Mouse (Mus musculus): ENCODE data around the gene 9230113P08Rik. TPM values are rescaled to one million over a fixed set of nuclear protein-coding genes. Genes with fewer than 3 reads are reported as not detected.
"Not testable (repeated sequence)": the region's sequence is repeated elsewhere in the genome, so short reads cannot be mapped to it uniquely, and the experiment has no call there.

9230113P08Rik gene
- total RNA-seq (2021), result not detected
- long read RNA-seq, experiment 1, result 0 reads
- long read RNA-seq, experiment 2, result 0 reads

DNA sequence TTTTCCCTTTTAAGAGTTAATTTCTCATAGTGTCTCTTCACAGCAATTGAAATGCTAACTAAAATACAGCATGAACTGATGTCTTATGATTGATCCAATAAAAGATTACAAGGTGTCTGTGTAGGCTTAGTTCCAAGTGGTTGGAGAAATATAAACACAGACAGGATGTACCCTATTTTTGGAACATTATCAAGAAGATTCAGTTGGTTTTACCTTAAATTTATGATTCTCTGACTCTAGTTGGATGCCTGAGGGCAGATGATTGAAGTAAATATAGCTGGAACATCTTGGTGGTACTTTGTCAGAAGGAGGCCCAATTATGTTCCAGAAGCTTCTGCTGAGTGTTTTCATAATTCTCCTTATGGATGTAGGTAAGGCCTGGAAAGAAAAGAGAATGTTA is at the start of gene 9230113P08Rik:
9230113P08Rik (plus strand) TSS at position 301 of the 400 bp plus-strand sequence.
- intact Hi-C loops (cut with DNase I); DNase-seq (ENCODE audit: low spot score in 2 of 2): not testable (repeated sequence)

DNA sequence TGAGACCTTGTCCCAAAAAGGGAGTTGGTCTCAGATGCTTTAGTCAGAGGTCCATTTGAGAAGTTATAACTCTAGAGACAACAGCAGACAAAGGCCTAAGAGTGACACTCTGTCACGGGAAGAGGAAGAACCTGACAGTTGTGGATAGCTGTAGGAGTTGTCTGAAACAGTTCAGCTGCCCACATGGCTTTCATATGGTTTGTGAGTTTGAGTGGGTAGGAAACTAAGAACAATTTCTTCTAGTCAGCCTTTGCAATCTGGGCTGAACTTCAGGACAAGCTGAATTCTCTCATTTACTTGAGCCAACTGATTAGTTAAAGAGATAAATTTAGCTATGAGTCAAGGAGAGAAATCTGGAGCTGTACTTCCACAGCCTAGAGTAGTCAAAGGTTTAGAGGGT is 15.1 kb upstream of the 9230113P08Rik start:
- DNase-seq (ENCODE audit: low spot score in 2 of 2), result not testable (repeated sequence)

DNA sequence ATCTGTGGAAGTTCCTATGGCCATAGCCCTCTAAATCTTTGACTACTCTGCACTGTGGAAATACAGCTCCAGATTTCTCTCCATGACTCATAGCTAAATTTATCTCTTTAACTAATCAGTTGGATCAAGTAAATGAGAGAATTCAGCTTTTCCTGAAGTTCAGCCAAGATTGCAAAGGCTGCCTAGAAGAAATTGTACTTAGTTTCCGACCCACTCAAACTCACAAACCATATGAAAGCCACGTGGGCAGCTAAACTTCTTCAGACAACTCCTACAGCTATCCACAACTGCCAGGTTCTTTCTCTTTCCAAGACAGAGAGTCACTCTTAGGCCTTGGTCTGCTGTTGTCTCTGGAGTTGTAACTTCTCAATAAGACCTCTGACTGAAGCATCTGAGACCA is 3.7 kb upstream of the 9230113P08Rik start:
- intact Hi-C loops (cut with DNase I), result no loop called here
- DNase-seq (ENCODE audit: low spot score in 2 of 2), result peak in 1 of 2 experiments; percentile 29

More for the DNA sequence above, 15.1 kb upstream of the 9230113P08Rik start:
- intact Hi-C loops (cut with DNase I), result not testable (repeated sequence)

DNA sequence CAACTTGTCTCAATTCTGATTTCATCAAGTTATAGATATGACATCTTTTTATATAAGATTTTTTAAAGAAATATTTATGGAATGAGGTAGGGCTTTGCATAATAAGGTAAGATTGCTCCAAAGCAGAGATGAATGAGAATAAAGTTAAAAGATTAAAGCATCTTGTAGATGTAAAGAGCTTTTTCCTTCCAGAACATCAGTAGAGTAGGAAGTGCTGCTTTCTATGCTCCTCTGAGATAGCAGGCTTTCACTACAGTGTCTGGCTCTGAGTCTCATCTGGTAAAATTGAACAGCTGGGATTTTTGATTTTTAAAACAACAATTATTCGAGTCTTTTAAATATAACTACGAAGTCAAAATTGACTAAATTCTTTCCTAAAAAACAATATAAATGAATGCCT is 22.6 kb downstream of the 9230113P08Rik start:
- no peak for DNase-seq (ENCODE audit: low spot score in 2 of 2)
- intact Hi-C loops (cut with DNase I), result no loop called here

Other genes with a start within 250 kb of the 9230113P08Rik start
- gene Pate1, start 221.0 kb upstream of the 9230113P08Rik start, total RNA-seq (2021), result not detected
- gene Gm17677, start 167.4 kb upstream of the 9230113P08Rik start, total RNA-seq (2021), result not detected
- not detected for gene Gm17727, start 130.3 kb upstream of the 9230113P08Rik start, total RNA-seq (2021)
- gene Gm27235, start 118.3 kb upstream of the 9230113P08Rik start, total RNA-seq (2021), result not detected
- gene D730048I06Rik, start 118.3 kb upstream of the 9230113P08Rik start, total RNA-seq (2021), result not detected
- not detected for gene 9230110F15Rik, start 64.3 kb upstream of the 9230113P08Rik start, total RNA-seq (2021)
- not detected for gene Gm5916, start 220.4 kb downstream of the 9230113P08Rik start, total RNA-seq (2021)

All from left cerebral cortex, postnatal 14 days (tissue).